Mouse (Mus musculus) gastrocnemius, postnatal 4 days (tissue): Measurements from ENCODE around the gene Rab15. TPM values are rescaled to one million over a fixed set of nuclear protein-coding genes. Genes with fewer than 3 reads are reported as not detected.
A peak's percentile ranks its signal among the peaks of the same experiment; 100 is the strongest.

Source experiments
- DNase-seq, 2 experiments: peaks; one replicate each; pipeline ENCODE4 v3.0.0; 2021 to 2022; ENCODE audit warnings: low spot score in 2 of 2, mixed read lengths in 2 of 2
- total RNA-seq, 2 experiments: library from RNA; stranded (reverse); gene quantifications; 2 replicates each; pipeline ENCODE4 v1.2.3; 2021

Gene Rab15
- total RNA-seq, 2 experiments from 2014 or later, result 15.0 to 18.1 TPM

GRCm38 (mm10) chr12:76779951-76780350, 42.8 kb downstream of the Rab15 start:
- no peak for DNase-seq

- no peak for DNase-seq
Measured at GRCm38 (mm10) chr12:76778305-76779083, 44.2 kb downstream of the Rab15 start.

GRCm38 (mm10) chr12:76777845-76778244, 44.9 kb downstream of the Rab15 start:
- no peak for DNase-seq

GRCm38 (mm10) chr12:76776898-76777297, 45.8 kb downstream of the Rab15 start:
- no peak for DNase-seq

- DNase-seq, result no peak
Measured at GRCm38 (mm10) chr12:76775132-76775531, 47.6 kb downstream of the Rab15 start.

- DNase-seq, result no peak
Measured at GRCm38 (mm10) chr12:76774652-76775051, 48.1 kb downstream of the Rab15 start.

GRCm38 (mm10) chr12:76771540-76771939, 51.2 kb downstream of the Rab15 start:
- no peak for DNase-seq

GRCm38 (mm10) chr12:76770841-76771500, 51.7 kb downstream of the Rab15 start:
- no peak for DNase-seq

- DNase-seq, result no peak
Measured at GRCm38 (mm10) chr12:76765901-76766630, 56.6 kb downstream of the Rab15 start.

- peak; percentile 64 to 90 for DNase-seq
Measured at GRCm38 (mm10) chr12:76765354-76765851, 57.3 kb downstream of the Rab15 start, which contains the start of the genes Churc1 and Fntb. Gene Churc1 (plus strand): TSS chr12:76765538. Gene Fntb (plus strand): TSS chr12:76765589.

- no peak for DNase-seq
Measured at GRCm38 (mm10) chr12:76752652-76753318, 69.9 kb downstream of the Rab15 start.

GRCm38 (mm10) chr12:76750866-76751459, 71.7 kb downstream of the Rab15 start:
- no peak for DNase-seq

Other genes with a start within 250 kb of the Rab15 start
- 10 to 100 TPM; 92.3 to 97.7 TPM for gene Sptb, start 112.4 kb downstream of the Rab15 start, total RNA-seq
- 10 to 100 TPM; 43.1 to 45.7 TPM for gene Churc1, start 57.4 kb downstream of the Rab15 start, total RNA-seq
- 10 to 100 TPM; 24.0 to 24.1 TPM for gene Fntb, start 57.3 kb downstream of the Rab15 start, total RNA-seq
- not detected for gene Gpx2, start 27.4 kb downstream of the Rab15 start, total RNA-seq
- gene Max, start 139.3 kb upstream of the Rab15 start, total RNA-seq, result 10 to 100 TPM; 44.4 to 50.2 TPM